Mouse (Mus musculus): ENCODE measurements at regions not wholly inside any gene's neighbourhood (a gene's known extent, or its start where the extent isn't known, plus 50 kb on each side); places are given as distances from the start of the nearest gene placed in this dataset.

- peak; percentile 36 for DNase-seq
Measured at GRCm38 (mm10) chr15:36884671-36885365, 122.8 kb downstream of the Zfp706 start.

- DNase-seq, result no peak
Measured at GRCm38 (mm10) chr15:36884074-36884473, 123.5 kb downstream of the Zfp706 start.

GRCm38 (mm10) chr15:36883156-36883555 lies 124.4 kb downstream of the Zfp706 start:
- DNase-seq, result no peak

GRCm38 (mm10) chr15:36881576-36881975 lies 126.0 kb downstream of the Zfp706 start:
- DNase-seq, result no peak

GRCm38 (mm10) chr15:36880602-36881001 lies 127.0 kb downstream of the Zfp706 start:
- no peak for DNase-seq

GRCm38 (mm10) chr15:36879587-36879986 lies 128.0 kb downstream of the Zfp706 start:
- DNase-seq, result no peak

- no peak for DNase-seq
Measured at GRCm38 (mm10) chr15:36878960-36879359, 128.6 kb downstream of the Zfp706 start.

- no peak for DNase-seq
Measured at GRCm38 (mm10) chr15:36878276-36878675, 129.3 kb downstream of the Zfp706 start.

GRCm38 (mm10) chr15:36877501-36877900 lies 130.1 kb downstream of the Zfp706 start:
- DNase-seq, result no peak

- DNase-seq, result no peak
Measured at GRCm38 (mm10) chr15:36875980-36876778, 131.4 kb downstream of the Zfp706 start.

- DNase-seq, result no peak
Measured at GRCm38 (mm10) chr15:36874555-36874954, 133.0 kb downstream of the Zfp706 start.

GRCm38 (mm10) chr15:36873884-36874243 lies 133.7 kb downstream of the Zfp706 start:
- no peak for DNase-seq

- no peak for DNase-seq
Measured at GRCm38 (mm10) chr15:36873058-36873883, 134.3 kb downstream of the Zfp706 start.

GRCm38 (mm10) chr15:36872566-36872965 lies 135.0 kb downstream of the Zfp706 start:
- no peak for DNase-seq

- no peak for DNase-seq
Measured at GRCm38 (mm10) chr15:36870717-36871116, 136.9 kb downstream of the Zfp706 start.

- no peak for DNase-seq
Measured at GRCm38 (mm10) chr15:36870094-36870493, 137.5 kb downstream of the Zfp706 start.

GRCm38 (mm10) chr15:36866088-36866487 lies 141.5 kb downstream of the Zfp706 start:
- no peak for DNase-seq

GRCm38 (mm10) chr15:36865332-36865731 lies 142.2 kb downstream of the Zfp706 start:
- DNase-seq, result no peak

- DNase-seq, result no peak
Measured at GRCm38 (mm10) chr15:36864046-36864445, 143.5 kb downstream of the Zfp706 start.

GRCm38 (mm10) chr15:36858711-36859110 lies 148.9 kb downstream of the Zfp706 start:
- no peak for DNase-seq

- DNase-seq, result no peak
Measured at GRCm38 (mm10) chr15:36857622-36858021, 150.0 kb downstream of the Zfp706 start.

- DNase-seq, result no peak
Measured at GRCm38 (mm10) chr15:36855550-36856131, 151.9 kb downstream of the Zfp706 start.

- no peak for DNase-seq
Measured at GRCm38 (mm10) chr15:36854900-36855321, 152.7 kb downstream of the Zfp706 start.
